Mouse (Mus musculus) liver, embryonic 14.5 days (tissue): ENCODE results near the gene Pkd1l1.

Experiments
- CTCF ChIP-seq: IDR thresholded peaks from 2 replicates; pipeline ENCODE4 v1.5.1; 2016; ENCODE audit warnings: antibody characterized with exemption, low read depth, control low read depth
- EP300 ChIP-seq: IDR thresholded peaks from 2 replicates; pipeline ENCODE4 v1.6.1; 2016; ENCODE audit warnings: antibody characterized with exemption, low read depth

GRCm38 (mm10) chr11:8958572-8958971 is 14.5 kb downstream of the Pkd1l1 start:
- no peak for TF ChIP-seq CTCF
- no peak for TF ChIP-seq EP300
